Mouse (Mus musculus) spleen, adult 2 months (tissue): Measurements from ENCODE around the gene Stap2. TPM values are rescaled to one million over a fixed set of nuclear protein-coding genes. Genes with fewer than 3 reads are reported as not detected.

Source experiments
- DNase-seq, 2 experiments: peaks; one replicate each; pipeline versions ENCODE4 v3.0.0 to v3.0.0-alpha.2; 2012 to 2021; ENCODE audit warnings: low spot score in 2 of 2, low read depth in 1 of 2
- H3K27ac ChIP-seq: fragments of 200-500 bp; 2 replicates; pipeline ENCODE4 v1.5.1; 2012; ENCODE audit warnings: low read length, inconsistent platforms; ENCODE audit not compliant: insufficient read depth
- H3K27me3 ChIP-seq: fragments of 200-500 bp; 2 replicates; pipeline ENCODE4 v1.6.1; 2012; ENCODE audit warnings: mild to moderate bottlenecking, moderate library complexity, low read length, inconsistent platforms; ENCODE audit not compliant: control insufficient read depth, insufficient read depth
- H3K36me3 ChIP-seq: fragments of 200-500 bp; 2 replicates; pipeline ENCODE4 v1.6.1; 2012; ENCODE audit warnings: mild to moderate bottlenecking, low read length, inconsistent platforms; ENCODE audit not compliant: control insufficient read depth, insufficient read depth
- H3K4me1 ChIP-seq: fragments of 200-500 bp; 2 replicates; pipeline ENCODE4 v1.6.1; 2011; ENCODE audit warnings: inconsistent platforms; ENCODE audit not compliant: control insufficient read depth, insufficient read depth, insufficient read length
- H3K4me3 ChIP-seq: fragments of 200-500 bp; 2 replicates; pipeline ENCODE4 v1.5.1; 2011; ENCODE audit warnings: mild to moderate bottlenecking, inconsistent platforms; ENCODE audit not compliant: insufficient read depth, insufficient read length; ENCODE audit errors: extremely low read depth
- CTCF ChIP-seq: fragments of 200-500 bp; IDR thresholded peaks from 2 replicates; pipeline ENCODE4 v1.5.1; 2011; ENCODE audit warnings: mild to moderate bottlenecking, inconsistent platforms; ENCODE audit not compliant: insufficient read depth, insufficient read length, insufficient replicate concordance; ENCODE audit errors: extremely low read depth
- POLR2A ChIP-seq: fragments of 200-500 bp; IDR thresholded peaks from 2 replicates; pipeline ENCODE4 v1.6.1; 2011; ENCODE audit warnings: low read depth, low read length, inconsistent platforms
- WGBS: fragments of 180-500 bp; shearing (Covaris S2); methylation state at CpG from one replicate; pipeline ENCODE4 v1.1.7; 2018; 5-methylcytosine and 5-hydroxymethylcytosine counted together
- polyA plus RNA-seq: library from polyadenylated mRNA; depleted of rRNA; stranded (reverse); fragments of >200 nt; gene quantifications from 2 replicates; pipeline ENCODE4 v1.2.3, GENCODE M21; 2012

The Stap2 gene
- polyA plus RNA-seq, 1 experiment: 12.0 TPM

GRCm38 (mm10) chr17:55969560-55969959 is 35.8 kb downstream of the Stap2 start:
- H3K36me3 ChIP-seq: peaks cover 22% of the 10 kb centered on the region
- no peak for TF ChIP-seq CTCF
- no peak for TF ChIP-seq POLR2A
- no peak overlapping the region for H3K4me3 ChIP-seq
- peaks cover 4% of the 10 kb centered on the region for H3K4me1 ChIP-seq
- peaks cover 10% of the 10 kb centered on the region for H3K27me3 ChIP-seq
- no peak overlapping the region for H3K27ac ChIP-seq
- 51% methylated on average over 14 of the region's 14 CpGs for WGBS
- DNase-seq: no peak

- Histone ChIP-seq H3K27me3 (peaks cover 10% of the 10 kb centered on the region), H3K4me1 (peaks cover 4% of the 10 kb centered on the region), H3K4me3 (no peak overlapping the region), H3K27ac (no peak overlapping the region), H3K36me3 (peaks cover 28% of the 10 kb centered on the region)
- no peak for DNase-seq
- 73% methylated on average over 7 of the region's 7 CpGs for WGBS
- TF ChIP-seq POLR2A (no peak), CTCF (no peak)
Observed at GRCm38 (mm10) chr17:55968210-55968609, 37.2 kb downstream of the Stap2 start.

- peaks cover 10% of the 10 kb centered on the region for H3K27me3 ChIP-seq
- H3K4me3 ChIP-seq: no peak overlapping the region
- no peak for DNase-seq
- TF ChIP-seq CTCF (no peak), POLR2A (no peak)
- peaks cover 28% of the 10 kb centered on the region for H3K36me3 ChIP-seq
- 93% methylated on average over 4 of the region's 4 CpGs for WGBS
- no peak overlapping the region for H3K27ac ChIP-seq
- H3K4me1 ChIP-seq: peaks cover 4% of the 10 kb centered on the region
Observed at GRCm38 (mm10) chr17:55967186-55967585, 38.2 kb downstream of the Stap2 start.

- 78% methylated on average over 9 of the region's 9 CpGs for WGBS
- no peak for TF ChIP-seq POLR2A
- H3K4me3 ChIP-seq: no peak overlapping the region
- H3K4me1 ChIP-seq: no peaks in the 10 kb centered on the region; the same call in 1 of the 2 replicates
- no peak for DNase-seq
- H3K27me3 ChIP-seq: peaks cover under 1% of the 10 kb centered on the region
- H3K36me3 ChIP-seq: peaks cover 31% of the 10 kb centered on the region
- H3K27ac ChIP-seq: no peak overlapping the region
Observed at GRCm38 (mm10) chr17:55964996-55965395, 40.4 kb downstream of the Stap2 start.

- Histone ChIP-seq H3K27ac (no peak overlapping the region), H3K36me3 (peaks cover 31% of the 10 kb centered on the region), H3K4me1 (peaks cover 2% of the 10 kb centered on the region; the same call in 1 of the 2 replicates), H3K27me3 (no peaks in the 10 kb centered on the region), H3K4me3 (no peak overlapping the region)
- 94% methylated on average over 10 of the region's 10 CpGs for WGBS
- DNase-seq: no peak
- TF ChIP-seq CTCF (no peak), POLR2A (no peak)
Observed at GRCm38 (mm10) chr17:55964496-55964895, 40.9 kb downstream of the Stap2 start.

GRCm38 (mm10) chr17:55963171-55963570 is 42.2 kb downstream of the Stap2 start:
- no peak for TF ChIP-seq POLR2A
- TF ChIP-seq CTCF: no peak
- no peak overlapping the region for H3K27ac ChIP-seq
- WGBS: 80% methylated on average over 14 of the region's 14 CpGs
- H3K27me3 ChIP-seq: no peaks in the 10 kb centered on the region
- peaks cover 5% of the 10 kb centered on the region; the same call in 1 of the 2 replicates for H3K4me1 ChIP-seq
- H3K36me3 ChIP-seq: peaks cover 31% of the 10 kb centered on the region
- DNase-seq: no peak
- H3K4me3 ChIP-seq: no peak overlapping the region

- Histone ChIP-seq H3K4me3 (no peak overlapping the region), H3K27me3 (no peaks in the 10 kb centered on the region), H3K27ac (no peak overlapping the region), H3K4me1 (peaks cover 5% of the 10 kb centered on the region; the same call in 1 of the 2 replicates), H3K36me3 (peaks cover 23% of the 10 kb centered on the region)
- 87% methylated on average over 7 of the region's 7 CpGs for WGBS
- TF ChIP-seq POLR2A (no peak), CTCF (no peak)
- no peak for DNase-seq
Observed at GRCm38 (mm10) chr17:55961631-55962030, 43.8 kb downstream of the Stap2 start.
